Mouse (Mus musculus) ovary, postnatal 10 days (tissue): Measurements from ENCODE around the gene Arl15.

Source experiments
- DNase-seq: peaks from one replicate; pipeline ENCODE4 v3.0.0; 2022; ENCODE audit warnings: low spot score

Arl15 gene

DNA sequence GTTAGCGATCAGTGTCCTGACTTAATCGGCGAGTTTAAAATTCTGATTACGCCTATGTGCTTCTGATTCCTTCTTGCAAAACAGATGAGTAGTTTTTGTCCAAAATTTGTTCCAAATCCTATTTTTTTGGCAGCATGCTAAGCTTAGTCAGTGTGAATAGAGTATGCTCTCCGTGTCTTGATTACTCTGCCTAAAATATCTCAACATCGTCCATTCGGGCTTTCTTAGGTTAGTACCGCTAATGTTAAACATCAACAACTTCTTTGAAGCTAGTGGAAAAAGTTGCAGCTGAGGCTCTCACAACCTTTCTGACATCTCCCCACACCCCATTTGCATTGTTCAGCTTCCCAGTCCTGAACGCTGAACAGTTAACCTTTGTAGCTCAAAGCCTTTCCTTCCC lies 269.8 kb downstream of the Arl15 start:
- DNase-seq = no peak

DNA sequence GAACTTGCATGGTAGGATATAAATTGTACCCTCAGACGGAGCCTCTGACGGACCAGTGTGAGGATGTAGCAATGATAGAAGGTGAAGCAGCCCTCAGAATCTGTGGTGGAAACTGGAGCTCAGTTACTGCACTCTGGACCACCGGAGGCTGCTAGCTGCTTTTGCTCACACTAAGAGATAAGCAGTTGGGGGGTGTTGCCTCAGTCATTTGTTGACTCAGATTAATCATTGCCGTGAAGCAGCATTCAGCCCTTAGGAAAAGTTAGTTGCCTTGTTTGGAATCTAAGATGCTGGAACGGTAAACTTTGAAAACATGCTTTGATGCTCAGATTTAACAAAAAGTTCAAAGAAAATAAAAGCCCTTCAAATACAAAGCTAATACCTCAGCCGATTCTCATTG lies 270.7 kb downstream of the Arl15 start:
- DNase-seq = no peak

DNA sequence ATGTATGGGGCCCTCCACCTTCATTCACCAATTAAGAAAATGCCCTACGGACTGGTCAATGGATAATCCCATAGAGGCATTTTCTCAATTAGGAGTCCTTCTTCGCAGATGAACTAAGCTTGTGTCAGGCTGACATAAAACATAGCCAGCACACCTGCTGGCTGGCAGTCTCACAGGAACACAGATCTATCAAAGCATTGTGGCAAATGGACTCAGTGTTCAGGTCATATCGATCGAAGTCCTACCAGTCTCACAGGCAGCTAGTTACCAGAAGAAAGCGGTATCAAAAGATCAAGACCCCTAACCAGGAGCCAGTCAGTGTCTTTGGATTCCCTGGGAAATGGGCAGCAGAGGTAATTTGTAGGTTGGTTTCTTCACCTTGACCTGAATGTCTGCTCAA lies 274.1 kb downstream of the Arl15 start:
- no peak for DNase-seq

DNA sequence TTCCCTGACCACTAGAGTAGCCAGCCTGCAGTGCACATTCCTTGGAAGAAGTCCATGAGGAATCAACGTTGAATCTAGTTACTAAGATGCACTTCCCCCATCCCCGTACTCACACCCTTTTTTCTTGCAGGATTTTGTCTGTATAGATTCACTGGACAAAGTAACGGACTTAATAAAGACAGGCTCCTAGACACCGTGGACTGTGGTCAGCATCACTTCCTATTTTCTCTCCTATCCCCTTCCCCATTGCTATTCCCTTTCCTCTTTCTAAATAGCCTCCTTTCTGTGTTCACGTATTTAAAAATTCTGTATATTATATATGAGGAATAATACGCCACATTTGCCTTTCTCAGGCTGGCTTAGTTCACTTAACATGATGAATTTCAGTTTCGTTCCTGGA lies 277.1 kb downstream of the Arl15 start:
- DNase-seq = no peak

DNA sequence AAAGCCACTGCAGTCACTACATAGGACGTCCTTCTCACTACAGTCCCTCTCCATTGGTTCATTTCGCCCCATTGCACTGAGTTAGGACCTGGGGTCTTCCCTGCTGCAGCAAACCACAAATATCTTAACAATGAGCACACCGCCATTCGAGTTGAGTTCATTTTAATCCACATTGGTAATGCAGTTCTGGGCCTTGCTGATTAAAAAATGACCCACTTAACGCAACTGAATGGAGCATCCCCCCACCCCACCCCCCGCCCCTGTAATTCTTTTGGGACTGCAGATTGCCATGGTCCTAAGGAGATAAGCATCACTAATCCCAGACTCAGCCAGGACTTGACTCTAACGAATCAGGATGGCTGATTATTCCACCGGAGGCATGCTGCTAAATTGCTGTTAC lies 280.2 kb downstream of the Arl15 start:
- no peak for DNase-seq

DNA sequence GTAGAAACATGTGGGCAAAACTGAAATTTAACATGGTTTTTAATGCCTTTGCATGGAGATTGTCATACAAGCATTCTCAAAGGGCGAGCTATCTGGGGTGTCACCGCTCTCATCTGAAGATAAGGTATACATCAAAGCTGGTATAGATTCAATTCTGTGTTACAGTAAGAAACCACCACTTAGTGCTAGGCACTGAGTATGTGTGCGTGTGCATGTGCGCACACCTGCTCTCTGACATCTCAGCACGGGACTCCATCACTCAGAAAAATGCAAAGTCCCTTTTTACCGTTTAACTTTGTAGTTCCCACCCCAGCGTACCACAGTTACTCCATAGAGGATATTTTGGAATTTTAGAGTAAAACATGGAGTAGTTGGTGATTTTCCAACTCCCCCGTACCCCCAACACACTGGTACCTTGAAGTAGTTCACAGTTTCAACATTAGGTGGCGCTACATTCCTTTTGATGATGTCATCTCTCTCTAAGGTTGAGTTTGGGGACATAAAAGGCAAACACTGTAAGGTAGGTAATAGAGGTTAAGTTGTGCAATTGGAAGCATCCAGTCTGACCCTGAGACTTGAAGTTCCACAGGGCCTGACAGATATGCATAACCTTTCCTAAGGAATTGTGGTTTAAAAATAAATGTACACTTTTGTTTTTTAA lies 281.5 kb downstream of the Arl15 start:
- no peak for DNase-seq

DNA sequence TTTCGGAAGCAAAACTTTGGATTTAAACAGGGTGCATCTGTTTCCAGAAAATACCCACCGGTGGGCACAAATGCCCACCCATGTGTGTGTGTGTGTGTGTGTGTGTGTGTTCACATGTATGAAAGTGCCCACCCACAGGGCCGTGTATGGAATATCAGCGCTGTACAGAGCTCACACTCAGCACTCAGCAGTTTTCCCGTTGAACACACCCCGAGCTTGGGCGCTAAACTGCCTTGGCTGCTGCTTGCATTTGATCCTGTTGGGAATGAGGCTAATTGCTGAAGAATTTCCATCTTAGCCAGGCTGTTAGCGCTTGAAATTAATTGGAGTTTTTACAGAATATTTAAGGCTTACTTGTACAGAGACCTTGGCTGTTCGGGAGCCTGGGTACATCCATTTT lies 282.9 kb downstream of the Arl15 start:
- DNase-seq = no peak

DNA sequence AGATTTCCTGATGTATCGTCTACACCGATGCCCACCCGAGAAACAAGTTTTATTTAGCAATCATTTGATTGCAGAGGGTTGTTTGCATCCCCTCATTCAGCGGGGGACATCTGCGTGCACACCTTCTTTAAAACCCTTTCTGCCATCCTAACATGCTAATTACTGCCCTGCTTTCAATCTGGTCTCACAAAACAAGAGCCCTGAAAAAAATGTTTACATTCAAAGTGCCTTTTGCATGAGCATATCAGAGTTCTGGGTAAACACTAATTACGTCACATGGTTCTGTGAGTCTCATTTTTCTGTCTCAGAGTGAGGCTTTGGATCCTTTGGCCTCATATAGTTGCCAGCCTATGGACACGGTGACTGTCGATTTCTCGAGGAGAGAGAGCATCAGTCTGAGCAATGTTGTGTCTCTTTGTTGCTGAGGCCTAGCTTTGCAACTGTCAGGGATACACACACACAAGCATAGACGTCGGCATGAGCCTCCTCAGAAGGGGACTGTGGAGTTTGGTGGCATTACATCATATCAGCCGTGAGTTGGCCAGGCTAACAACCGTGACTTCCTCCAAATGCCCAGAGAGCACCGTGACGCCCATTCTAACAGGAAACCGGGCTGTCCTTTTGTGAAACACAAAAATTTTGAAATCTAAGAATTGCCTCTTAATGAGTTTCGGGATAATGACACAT lies 283.4 kb downstream of the Arl15 start:
- no peak for DNase-seq

DNA sequence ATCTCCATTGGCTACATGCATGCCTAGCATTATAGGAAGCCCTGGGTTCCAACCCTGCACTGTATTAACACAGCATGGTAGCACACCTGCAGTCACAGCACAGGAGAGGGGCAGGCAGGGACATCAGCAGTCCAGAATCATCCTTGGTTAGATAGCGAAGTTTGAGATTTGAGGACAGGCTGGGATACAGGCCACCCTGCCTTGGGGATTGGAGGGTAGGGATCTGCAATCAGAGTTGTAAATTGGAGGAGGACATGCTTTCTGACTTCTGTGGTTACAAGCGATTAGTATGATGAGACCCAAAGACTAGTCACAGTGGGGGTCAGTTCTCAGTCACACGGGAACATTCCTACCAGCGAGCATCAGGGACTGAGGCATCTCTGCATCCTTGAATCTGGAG lies 284.5 kb downstream of the Arl15 start:
- no peak for DNase-seq

DNA sequence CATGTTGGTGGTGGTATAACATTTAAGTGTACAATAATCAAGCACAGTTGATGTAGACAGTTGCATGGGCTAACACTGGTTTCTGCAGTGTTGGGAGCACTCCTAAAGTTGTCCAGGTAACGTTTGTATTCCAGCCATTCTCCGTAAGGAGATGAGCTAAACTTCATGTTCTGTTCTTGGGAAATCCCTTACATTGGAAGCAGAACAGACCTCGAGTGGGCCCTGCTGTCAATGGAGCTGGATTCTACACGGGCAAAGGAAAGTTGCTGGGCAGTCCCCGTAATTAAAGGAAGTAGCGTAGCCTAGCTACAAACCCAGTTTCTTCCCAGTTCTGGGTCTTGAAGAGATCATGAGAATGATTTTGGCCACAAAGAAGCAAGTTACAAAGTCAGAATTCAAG lies 285.4 kb downstream of the Arl15 start:
- no peak for DNase-seq

DNA sequence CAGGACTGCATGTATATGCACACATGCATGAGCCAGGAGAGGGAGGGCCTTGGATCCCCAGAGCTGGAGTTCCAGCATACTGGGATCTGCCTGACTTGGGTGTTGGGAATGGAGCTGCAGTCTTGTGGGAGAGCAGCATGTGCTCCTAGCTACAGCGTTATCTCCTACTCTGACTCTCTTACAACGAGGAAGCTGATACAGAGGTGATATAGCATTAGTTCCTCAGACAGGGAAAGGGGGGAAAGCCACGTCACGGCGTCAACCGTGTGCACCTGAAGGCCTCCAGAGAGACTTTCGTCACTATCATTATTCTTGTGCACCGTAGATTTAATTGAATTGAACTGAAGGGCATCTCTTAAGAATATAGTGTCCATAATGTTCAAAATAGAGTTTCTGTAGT lies 286.2 kb downstream of the Arl15 start:
- no peak for DNase-seq

DNA sequence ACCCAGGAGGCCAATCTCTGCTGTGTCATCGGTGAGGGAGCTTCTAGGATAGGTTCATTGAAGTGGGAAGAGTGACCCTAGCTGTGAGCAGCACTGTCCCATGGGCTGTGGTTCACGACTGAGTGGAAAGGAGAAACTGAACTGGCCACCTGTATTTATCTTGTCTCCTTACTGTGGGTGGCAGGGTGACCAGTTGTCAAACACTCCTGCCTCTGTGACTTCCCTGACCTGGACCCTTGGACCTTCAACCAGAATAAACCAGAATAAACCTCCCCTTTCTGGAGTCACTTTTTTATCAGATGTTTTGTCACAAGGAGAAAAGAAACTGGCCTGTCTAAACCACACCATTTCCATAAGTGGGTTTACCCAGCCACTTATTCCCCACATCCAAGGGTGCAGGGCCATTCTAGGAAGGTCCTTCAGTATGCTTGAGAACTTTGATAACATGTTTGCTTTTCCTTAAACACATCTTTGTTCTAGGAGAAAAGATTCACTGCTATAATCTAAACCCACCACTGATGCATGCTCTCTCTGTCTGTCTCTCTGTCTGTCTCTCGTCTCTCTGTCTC lies 289.3 kb downstream of the Arl15 start:
- DNase-seq = no peak

DNA sequence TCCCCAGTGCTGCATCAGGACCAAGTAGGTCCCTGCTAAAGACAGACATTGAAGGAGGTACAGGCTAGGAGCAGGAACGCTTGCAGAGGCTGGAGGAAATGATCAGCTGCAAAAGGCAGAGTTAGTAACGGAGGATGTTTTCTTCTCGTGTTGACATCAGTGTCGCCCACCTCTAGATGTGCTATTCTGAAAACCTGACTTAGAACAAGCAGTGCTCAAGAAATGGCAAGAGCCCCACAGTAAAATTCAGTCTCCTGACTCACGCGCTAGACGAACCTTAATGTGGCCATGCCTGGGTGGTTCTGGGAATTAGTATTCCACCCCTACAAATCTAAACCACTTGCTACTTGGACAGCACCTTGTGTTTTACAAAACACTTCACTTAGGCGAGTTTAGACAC lies 291.1 kb downstream of the Arl15 start:
- no peak for DNase-seq

DNA sequence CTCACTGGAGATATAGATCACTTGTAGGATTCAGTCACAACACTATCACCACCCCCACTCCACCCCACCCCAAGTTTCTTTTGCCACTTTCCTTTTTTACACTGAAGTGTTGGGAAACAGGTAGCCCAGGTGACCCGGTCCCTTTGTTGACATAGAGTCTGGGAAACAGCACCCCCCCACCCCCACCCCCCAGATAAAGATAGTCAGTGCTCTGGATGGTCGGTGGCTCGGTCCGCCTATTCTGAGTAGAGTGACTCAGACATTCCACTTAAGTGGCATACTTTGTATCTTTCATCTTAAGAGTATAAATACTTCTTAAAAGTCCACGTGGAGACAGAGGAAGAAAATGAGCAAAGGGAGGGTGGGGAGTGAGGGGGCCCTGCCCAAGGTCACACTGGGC lies 292.0 kb downstream of the Arl15 start:
- no peak for DNase-seq

DNA sequence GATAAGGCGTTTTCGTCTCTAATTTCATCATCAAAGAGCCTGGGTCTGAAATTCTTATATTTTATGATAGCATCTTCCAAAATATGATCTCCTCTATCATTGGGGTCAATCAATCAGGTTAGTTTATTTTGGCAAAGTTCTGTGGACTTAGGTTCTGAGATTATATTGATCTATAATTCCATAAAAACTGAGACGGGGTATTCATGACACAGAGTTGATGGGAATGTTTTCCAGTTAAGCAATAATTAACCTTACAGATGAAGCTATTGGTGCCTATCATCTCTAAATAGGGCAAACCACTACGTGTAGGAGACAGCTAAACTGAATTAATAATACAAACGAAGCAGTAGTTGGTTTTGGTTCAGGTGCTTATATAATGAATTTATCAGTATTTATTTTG lies 292.5 kb downstream of the Arl15 start:
- no peak for DNase-seq

DNA sequence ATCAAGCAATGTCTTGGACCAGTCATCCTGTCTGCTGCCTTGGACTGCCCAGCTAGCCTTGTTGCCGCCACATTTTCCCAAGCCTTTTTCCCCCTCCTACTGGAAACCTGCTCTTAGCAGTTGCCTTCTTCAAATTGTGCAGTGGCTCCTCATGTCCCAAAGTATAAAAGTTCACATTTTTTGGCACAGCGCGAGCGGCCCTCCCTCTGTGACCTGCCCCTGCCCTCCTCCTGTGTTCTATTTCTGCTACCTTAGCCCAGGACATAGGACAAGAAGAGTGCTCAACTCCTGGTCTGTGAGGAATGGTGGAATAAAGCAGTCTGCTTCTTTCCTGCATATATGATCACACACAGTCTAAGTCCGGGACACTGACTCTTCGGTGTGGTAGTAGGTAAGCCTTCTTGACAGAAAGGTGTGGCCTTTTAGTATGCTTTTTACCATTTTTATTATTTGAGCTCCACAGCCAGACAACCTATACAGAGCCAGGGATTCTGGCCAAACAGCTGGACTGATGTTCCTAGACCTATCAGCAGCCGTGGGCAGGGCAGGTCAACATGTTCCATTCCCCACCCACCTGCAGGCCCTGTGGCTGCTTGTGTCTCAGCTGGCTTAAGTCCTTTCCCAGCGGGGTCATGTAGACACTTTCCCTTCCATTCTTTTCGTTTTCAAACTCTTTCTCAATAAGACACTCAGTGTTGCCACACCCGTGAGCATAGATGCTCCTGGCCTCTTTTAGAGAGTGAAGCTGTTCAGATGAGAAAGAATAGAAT lies 293.6 kb downstream of the Arl15 start:
- no peak for DNase-seq

DNA sequence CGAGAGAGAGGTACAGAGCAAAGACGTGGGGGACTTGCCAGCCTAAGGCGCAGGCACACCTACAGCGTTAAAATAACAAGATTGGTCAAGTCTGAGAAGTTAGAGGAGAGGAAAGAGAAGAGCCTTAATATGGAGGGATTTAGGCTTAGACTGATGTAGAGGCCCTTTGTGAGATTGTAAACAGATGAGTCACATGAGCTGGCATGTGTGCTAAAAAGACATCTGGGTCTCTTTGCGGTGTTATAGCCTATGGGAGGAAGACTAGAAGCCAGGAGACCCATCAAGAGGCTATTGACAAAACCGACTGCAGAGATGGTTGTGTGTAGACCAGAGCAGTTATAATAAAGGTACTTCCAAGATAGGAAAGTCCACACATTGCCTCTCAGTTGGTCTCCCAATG lies 296.5 kb downstream of the Arl15 start:
- DNase-seq = no peak

DNA sequence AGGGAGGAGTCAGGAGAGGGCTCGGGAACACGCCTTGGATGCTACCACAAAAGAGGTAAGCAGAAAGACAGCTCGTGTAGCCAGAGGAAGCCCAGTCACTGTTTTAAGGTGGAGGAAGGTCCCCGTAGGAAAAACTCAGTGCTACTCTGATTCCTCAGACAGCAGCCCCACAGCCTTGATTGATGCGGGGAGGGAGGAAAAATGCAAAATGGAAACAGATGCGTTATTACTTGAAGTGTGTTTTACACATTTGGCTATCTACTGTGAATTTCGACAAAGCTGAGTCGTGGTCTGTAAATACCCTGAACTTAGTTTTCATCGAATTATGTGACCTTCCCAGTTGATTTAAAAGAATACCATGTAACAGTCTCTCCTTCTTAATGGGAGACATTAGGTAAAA lies 296.9 kb downstream of the Arl15 start:
- DNase-seq = no peak

DNA sequence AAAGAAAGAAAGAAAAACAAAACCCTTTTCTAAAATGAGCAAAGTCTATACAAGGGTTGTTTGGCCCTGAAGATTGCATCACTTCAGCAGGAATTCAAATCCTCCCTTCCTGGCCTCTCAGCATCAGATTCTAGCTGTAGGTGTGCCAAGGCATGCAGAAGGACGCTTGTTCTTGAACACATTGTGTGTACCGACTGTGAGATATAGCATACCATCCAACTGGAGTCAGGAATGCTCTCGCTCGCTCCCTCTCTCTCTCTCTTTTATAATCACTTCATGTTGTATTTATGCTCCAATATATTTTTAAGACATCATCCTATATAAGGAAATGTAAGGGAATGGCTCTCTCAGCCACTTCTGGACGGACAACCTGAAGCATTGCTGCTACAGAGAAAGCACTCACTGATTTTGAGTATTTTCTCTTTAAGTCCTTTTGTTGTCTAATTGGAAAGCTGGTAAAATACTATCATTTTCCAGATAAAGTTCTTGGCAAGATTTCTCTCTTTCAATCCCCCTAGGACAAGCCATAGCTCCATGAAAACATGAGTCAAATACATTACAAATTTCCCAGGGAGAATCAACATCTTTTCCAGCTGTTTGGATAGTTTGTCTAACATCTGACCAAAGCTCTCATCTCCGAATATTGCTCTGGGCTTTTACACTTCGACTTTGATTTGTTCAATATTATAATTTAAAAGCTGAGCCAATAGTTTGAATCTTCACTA lies 300.0 kb downstream of the Arl15 start:
- DNase-seq = no peak

DNA sequence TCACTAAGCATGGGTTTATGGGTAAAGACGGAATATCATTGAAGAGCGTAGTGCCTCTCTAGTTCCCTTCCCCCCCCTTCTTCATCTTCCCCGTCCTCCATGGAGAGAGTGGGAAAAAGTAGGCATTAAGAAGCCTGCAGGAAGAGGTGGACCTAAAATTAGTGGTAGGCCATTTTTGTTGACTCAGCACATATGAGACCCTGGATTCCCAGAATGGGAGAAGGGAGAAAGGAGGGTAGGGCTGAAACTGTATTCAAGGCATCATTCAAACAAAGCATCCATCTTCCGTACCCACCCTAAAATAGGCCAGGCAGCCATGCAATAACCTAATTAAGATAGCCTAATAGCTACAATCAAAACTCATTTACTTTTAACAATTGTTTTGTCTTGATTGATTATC lies 301.1 kb downstream of the Arl15 start:
- DNase-seq = no peak

DNA sequence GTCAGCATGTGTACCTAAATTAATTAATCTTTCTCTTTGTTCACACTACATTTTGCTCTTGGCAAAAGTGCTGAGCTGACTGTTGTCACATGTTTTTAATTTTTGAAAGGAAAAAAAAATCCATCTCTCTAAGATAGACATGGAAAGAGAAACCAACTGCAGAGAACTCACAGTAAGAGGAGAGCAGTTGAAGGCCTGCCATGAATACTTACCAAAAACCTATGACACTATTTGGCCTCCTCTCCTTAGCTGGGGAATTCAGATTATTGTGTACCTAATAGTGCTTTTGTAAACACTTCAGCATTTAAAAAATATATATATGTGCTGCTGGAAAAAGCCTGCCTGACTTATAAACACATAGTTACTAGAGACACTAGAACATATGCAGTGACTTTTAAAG lies 302.1 kb downstream of the Arl15 start:
- no peak for DNase-seq

DNA sequence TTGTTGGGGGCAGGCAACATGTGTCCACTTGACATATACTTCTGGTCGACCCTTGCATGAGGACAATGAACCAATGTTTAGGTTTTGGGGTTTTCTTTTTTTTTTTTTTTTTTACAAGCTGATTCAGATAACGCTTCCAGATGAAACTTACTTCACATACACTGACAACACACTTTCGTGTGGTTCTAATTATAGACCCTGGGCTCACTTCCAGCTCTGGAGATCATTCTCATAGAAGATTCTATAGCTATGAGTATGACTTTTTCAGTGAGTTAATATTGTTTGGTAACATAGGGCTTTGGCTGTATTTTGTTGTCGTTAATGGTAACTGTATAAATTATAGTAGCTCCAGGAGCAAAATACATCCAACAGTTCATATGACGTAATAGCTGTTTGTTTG lies 306.9 kb downstream of the Arl15 start:
- DNase-seq = no peak
